Mouse (Mus musculus): ENCODE measurements around the gene Lhx6.

Gene Lhx6

DNA sequence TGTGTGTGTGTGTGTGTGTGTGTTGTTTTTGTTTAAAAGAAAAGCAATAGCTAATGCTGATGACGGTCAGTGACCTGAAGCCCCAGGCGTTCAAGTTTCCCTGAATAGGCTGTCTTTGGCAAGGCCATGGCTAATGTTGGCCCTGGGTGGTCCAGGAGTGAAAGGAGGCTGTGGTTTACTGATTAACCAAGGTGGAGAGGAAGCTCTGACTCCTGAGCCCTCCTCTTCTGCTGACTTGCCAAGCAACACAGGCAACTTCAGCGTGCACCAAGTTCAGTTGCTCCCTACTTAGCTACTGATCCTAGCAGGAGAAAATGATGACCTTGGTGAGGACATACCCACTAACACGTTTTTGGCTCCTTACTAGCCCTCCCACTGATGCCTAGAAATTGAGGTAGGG is 12.5 kb downstream of the Lhx6 start:
- DNase-seq: no peak

DNA sequence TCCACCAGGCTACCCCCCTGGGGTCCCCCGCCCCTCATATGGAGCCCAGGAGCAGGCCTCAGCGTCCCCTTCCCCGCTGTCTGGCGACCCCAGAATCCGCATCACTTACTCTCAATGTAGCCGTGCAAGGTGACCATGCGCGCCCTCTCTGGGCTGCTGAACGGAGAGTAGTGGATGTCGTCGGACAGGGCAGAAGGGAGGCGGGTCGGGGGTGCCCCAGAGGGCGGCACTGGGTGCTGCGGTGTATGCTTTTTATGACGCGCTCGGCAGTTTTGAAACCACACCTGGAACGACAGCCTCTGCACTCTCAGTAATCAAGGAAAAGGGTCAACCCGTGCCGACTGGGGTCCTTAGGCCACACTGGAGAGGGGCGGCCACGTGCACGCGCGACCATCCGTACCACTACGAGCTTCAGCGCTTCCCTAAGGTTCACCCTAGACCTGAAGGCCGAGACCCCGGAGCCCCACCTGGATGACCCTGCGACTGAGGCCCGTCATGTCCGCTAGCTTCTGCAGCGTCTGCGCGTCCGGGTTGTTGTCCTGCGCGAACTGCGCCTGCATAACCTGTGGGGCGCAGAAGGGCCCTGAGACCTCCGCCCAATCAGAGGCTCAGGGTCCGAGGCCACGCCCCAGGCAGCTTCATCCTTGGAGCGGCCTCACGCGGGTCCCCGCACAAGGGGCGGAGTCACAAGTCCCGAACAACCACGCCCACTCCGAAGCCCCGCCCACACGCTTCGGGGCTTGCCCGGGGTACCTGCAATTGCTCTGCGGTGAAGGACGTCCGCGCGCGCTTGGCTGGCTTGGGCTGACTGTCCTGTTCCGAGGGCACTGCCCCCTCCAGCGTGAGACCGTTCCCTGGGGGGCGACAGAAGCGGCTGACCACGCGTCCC is 14.1 kb downstream of the Lhx6 start:
- peak; percentile 64 to 72 for DNase-seq

DNA sequence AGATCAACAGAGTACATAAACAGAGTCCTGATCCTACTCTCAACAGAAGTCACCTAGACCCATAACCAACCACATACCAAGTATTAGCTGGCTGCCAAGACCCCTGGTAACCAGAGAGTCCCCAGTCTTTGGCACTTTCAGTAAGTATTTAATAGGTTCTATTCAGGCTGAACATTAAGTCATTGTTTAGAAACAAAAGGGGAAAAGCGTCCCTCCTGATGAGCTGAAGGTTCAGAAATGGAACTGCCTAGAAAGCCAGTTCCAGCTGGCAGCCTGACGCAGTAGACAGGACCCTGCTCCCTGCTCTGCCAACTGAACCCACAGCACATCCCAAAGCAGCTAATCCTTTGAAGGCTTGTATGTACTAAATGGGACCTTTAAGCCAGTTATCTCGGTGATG is 16.0 kb downstream of the Lhx6 start:
- DNase-seq: no peak

DNA sequence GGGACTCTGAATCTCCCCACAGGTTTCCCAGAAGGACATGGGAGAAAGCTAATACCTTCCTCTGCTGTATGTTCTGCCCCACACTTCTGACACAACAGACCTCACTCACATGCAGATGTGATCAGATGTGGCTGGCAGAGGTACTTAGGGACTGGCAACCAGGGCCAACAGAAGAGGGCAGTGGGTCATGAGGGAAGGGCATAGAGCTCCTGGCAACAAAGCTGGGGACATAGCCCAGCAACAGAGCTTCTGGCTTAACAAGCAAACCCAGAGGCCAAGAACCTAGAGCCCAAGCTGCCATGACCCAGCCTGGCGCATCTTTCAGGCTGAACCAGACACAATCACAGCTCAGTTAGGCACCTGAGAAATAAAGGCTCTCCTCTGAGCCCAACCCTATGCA is 20.2 kb downstream of the Lhx6 start:
- DNase-seq: no peak

DNA sequence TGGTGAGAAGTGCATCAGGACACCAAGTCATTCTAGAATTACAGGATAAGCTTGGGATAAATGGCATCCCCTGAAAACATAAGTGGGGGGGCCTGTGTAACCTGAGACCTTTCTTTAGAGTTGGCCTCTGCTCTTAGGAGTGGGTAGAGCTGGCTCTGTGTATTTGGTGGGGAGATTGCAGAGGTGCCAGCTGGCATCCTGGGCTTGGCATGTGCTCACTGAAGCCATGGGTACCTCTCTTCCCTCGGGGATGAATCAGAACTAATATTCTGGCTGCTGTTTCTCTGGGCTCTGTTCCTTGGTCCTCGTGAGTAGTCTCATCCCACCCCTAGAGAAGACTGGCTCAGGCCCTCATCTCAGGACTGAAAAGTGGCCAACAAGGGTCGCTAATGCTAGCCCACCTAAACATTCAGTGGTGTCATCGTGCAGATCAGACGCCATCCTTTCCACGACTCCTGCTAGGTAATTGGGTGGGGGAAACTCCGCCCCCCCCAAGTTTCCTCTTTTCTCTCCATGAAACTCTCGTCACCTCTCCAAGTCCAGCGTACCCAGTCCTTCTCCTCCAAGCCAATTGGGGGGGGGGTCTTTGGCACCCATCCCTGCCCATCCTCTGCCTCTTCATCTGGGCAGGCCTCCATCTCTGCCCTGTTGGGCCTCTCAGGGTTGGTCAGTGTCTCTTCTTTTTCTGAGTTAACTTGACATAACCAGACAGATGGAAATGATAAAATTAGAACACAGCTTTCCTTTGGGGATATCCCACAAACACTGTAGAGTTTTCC is 22.2 kb downstream of the Lhx6 start:
- DNase-seq: no peak

DNA sequence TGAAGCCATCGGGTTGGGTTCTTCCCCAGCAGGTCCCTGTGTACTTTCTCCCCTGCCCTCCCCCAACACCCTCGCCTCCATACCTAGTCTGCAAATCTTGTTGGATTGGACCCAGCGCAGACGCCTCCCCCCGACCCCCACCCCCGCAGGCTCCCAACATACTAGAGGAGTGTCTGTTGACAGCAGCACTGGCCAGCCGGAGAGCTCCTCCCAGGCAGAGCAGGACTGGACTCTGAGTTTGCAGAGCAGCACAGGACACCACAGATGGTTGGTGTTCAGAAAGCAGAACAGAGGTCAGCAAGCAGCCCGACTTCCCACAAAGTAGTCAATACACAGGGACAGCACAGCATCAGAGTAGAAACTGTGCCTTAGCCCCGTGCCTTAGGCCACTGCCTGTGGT is 23.8 kb downstream of the Lhx6 start:
- no peak for DNase-seq

DNA sequence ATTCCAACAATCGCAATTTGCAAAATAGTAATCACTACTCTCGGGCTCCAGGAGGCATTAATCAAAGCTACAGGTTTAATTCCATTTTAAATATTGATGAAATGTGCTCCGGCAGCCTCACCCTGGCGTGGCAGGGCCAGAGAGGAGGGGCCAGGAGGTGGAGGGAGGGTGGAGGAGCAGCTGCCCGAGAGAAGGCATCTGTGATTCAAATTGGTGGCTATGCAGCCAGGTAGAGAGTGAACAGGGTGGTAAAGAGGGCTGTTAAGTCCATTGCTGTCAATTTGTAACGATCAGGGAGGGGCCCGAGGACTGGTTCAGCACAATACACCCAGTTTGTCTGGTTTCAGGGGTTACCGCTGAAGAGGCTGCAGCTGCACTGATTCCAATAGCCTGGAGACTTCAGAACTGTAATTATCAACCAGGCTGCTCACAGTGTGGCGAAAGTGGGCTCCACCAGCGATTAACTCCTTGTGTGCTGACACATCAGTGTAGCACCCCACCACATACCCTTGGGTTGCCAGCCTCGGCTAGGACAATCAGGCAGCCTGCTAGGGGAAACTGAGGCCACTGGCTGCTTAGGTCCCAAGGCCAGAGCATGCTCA is 27.9 kb downstream of the Lhx6 start:
- no peak for DNase-seq

DNA sequence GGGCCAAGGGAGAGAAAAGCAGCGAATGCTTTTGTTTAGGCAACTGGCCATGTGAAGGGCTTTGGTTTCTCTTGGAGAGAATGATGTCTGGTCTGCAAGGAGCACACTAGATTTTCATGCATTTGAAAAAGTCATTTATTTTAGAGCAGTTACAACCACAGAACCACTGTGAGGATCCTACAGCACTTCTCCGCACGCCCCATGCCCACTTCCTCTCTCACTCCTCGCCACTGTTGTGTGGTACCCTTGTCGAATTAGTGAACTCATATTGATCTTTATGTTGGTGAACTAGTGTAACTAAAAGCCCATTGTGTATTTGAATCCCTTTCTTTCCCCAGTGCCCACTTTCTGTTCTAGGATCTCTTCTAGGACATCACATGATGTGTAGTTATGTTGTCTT is 30.0 kb downstream of the Lhx6 start:
- no peak for DNase-seq

DNA sequence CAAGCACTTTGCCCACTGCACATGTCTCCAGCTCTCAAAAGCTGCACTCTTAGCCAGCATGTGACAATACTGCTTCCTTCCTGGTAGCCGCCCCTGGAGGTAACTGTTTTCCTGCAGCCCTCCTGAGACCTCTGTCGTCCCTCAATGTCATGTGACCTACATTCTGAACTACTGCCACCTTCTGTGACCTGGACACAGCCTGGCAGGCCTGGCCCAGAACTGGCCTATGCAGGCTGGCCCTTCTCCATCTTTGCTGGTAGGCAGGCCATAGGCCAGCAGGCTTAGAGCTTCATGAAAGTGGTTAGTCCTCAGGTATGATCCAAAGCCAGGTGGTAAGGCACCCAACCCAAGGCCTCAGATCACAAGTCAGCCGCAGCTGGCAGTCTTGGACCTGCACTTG is 31.4 kb downstream of the Lhx6 start:
- no peak for DNase-seq

DNA sequence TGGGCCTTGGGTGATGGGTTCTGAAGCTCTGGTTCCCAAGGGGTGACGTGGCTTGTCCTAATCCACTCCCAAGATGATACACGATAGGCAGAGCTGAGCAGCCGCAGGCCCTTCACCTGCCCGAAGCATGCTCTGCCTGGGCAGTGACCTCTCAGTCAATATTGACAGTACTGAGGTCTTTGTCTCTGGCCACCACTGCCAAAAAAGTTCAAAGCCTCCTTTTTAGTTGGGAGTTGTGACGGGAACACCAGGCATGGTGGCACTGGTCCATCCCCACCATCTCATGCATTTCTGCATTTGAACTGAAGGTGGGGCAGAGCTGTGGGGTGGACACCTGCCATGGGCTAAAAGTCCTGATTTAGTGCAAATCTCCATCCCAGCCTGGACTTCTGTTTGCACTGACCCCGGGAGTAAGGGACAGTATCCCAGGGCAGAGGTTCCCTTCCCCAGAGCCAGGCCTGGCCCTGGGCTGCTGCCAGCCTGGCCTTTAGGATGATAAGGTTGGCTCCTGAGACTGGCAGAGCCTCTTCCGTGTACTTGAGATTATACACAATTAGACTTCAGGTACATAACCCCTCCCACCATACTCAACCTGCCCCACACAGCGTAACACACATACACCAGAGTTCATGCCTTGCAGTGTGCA is 33.4 kb downstream of the Lhx6 start:
- DNase-seq: no peak

DNA sequence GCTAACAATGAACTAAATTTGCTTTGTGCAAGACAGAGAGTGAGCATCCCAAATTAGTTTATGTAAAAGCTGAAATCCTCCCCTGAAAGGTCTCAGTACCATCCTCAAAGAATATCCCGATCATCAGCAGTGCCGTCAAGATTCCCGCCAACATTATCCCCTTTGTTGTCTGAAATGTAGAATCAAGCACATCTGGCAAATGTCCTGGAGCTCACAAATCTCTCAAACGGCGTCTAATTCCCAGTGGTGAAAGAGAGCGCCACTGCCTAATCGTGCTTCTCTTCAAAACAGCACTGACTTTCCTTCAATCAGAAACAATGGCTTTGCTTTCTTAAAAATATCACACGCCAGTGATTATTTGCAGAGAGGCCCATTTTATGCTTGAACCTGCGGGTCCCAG is 38.1 kb downstream of the Lhx6 start:
- DNase-seq: no peak

DNA sequence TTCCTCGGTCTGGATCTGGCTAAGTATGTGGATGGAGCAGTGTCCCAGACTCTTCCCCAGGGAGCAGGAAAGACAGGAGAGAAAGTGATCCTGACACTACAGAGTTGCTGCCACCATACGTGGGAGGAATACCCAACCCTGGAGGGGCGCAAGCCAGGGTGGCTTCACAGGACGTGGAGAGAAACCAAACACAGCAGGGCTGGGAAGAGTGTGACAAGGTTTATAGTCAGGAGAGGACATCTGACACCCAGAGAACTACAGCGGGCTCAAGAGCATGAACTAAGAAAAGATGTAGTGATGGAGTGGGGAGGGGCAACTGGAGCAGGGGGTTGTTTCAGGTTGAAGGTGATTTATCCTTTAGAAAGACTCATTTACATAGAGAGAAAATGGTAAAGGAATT is 43.8 kb downstream of the Lhx6 start:
- no peak for DNase-seq

DNA sequence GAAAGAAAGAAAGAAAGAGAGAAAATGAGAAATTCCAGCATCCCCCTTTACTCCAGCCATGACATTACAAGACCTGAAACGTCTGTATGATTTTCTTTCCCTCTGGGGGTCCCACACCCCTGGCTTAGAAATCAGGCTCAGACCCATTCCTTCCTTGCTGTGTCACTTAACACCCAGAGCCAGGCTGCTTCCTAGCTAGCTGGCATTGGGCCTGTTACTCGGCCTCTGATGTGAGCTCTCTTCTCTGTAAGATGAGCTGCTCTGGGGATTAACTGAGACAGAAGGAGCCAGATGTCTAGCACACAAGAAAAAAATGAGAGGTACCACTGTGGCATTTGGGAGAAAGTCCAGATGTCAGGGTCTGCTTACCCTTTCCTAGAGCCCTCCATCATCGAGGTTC is 49.0 kb downstream of the Lhx6 start:
- DNase-seq: no peak

DNA sequence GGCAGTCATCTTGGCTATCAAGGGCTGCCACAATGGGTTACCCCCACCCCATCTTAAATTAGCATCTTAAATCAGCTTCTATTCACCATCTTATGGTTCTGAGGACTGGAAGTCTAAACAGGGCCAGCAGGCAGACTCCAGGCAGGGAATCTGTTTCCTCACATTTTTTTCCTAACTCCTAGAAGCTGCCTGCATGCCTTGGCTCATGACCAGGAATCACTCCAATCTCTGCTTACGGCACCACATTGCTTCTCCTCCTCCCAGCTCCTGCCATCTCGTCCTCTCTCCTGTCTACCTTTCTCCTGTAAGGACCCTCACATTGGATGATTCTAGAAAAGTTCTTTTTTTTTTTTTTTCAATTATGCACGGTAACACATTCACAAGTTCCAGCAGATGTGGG is 52.0 kb downstream of the Lhx6 start:
- no peak for DNase-seq

DNA sequence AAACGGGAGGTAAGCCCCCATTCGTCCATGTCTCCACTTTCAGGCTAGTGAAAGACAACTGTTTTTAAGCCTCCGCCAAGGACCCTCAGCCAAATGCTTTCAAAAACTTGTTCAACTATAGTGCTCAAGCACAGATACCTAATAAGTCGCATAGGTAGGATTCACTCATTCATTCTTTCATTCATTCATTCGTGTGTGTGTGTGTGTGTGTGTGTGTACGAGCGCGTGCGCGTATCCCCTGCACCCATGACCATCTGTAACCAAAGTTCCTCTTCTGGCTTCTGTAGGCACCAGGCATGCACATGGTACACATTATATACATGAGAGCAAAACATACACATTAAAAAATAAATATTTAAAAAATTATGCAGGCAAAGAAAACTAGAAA is 55.6 kb downstream of the Lhx6 start:
- DNase-seq: no peak

DNA sequence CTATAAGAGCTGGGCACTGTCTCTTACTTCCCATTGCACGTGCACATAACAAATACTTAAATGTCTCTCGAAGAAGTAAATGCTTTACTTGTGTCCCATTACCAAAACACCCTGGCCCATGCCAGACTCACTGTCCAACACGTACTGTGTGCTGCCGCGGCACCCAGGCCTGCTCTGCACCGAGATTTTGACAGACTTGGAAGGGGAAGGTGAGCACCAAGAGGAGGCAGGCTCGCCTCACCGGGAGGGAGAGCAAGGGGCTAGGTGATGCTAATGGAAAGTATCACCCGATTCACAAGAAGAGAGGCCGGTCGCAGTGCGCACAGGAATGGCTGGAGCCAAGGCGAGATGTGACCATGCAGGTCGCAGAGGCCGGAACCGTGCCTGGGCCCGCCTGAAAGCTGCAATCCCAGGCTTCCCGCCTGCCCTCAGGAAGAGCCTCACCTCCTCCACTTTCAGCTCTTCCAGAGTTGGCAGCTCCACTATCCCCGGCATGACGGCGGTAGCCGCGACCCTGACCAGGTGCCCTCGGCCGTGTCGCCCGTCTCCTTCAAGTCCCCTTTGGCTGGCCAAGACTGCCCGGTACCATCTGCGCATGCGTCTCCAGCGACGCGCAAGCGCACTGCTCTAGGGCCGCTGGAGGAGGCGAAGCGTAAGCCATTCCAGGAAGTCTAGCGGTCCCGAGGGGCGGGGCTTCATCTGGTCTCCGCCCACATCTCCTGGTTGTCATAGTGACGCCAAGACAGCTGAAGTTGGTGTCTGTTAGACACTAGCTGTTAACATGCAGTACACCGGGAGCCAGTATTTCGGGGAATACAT is 56.3 kb downstream of the Lhx6 start, which contains the start of the genes Ndufa8 and Morn5:
Ndufa8 (minus strand) TSS at position 659 of the 819 bp plus-strand sequence.
Morn5 (plus strand) TSS at position 711 of the 819 bp plus-strand sequence.
- DNase-seq: peak; percentile 98

DNA sequence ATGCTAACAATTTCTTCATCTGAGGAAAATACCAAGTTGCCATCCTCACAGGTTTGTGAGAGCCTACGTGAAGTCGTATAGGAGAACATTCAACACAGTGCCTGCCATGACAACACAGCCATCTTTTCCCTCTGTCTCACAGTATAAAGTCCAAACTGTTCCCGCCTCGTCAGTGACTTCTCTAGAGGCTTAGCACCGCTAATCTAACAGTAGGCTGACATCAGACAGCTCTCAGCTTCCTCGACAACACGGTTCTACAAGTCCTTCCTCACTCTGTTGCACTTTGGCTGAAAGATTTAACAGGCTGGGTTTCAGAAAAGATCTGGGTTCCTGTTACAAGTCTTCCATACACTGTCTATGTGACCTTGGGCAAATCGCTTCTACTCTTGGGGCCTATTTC is 57.0 kb downstream of the Lhx6 start:
- no peak for DNase-seq

DNA sequence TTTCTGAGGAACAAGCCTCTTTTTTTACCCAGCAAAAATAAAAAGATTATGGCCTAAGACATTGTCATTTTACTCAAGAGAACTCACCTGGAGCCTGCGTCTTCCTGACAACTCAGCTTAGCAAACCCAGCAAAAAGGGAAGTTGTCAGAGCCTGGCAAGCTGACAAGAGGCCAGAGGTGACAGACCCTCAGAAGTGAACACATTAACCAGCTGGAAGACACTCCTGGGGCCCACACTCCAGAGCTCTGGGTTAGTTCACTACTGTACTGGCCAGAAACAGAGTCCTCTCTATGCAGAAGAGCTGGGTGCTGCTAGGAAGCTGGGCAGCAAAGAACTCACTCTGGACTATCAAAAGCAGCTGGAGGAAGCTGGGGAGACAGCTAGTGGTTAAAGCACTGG is 64.3 kb downstream of the Lhx6 start:
- DNase-seq: no peak

DNA sequence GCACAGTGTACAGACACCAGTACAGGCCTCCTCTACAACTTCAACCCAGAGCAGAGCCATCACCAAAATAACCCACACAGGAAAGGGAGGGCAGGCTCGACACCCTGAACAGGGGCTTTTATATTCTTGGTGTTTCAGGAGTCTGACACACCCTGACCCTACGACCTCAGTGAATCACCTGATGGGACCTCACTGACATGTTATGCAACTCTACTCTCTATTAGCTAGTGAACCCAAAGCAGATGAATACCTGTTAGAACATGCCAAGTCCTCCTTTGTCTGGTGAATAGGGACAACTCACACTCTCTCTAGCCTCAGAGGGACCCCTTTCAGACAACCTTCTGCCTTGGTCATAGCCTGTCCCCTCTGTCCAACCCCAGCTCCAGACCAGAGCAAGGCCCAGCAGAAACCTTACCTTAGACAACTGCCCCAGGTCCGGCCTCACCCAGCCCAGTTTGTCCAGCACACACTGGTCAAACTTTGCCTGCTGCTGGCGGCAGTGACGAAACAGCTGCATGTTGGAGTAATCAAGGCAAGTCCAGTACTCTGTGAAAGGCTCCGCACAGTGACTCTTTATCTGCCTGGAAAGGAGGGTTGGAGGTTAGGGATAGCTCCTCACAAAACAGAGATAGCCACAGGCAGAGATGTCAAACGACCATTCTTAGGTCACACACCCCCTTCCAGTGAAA is 65.8 kb downstream of the Lhx6 start:
- DNase-seq: no peak

DNA sequence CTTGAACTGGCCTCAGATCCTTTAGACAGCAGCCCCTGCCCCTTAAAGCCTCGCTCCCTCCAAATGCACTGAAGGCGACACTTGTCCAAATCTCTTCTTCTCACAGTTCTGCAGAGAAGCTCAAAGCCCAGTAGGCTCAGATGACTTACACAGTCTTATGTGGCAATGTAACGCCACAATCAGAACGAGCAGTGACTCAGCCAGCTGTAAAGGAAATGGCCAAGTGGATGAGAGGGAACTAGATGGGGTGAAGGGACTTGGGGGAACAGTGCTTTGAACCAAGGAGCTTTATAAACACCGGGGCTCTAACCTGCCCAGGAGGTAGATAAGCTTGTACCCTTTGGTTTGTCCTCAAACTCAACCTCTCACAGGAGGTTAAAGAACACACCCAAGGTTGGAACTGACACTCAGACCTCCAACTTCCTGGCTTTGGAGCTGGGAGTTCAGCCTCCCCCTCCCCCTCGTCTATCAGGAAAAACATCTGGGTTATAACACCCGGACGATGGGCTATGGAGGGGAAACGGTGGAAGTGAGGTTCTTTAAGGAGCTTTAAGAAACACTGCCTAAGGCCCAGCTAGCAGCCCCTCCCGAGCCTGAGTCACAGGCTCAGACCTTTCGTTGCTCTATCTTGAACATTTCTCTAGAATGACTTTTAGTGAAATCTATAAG is 69.7 kb downstream of the Lhx6 start:
- DNase-seq: no peak

DNA sequence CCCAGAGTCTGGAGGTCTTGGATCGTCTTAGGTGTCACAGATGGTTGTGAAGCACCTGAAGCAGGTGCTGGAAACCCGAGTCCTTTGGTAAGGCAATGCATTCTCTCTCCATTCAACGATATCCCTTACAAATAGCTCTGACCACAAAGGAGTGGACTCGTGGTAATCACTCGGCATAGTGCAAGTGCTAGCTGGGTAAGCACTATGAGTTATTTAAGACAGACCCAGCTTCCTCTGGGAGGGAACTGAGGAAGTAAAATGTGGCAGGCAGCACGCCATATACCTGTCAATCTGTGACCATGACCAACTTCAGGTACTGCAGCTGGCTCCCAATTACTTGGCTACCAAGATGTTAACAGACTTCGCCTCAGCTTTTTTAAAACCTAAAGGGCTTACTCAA is 70.3 kb downstream of the Lhx6 start:
- DNase-seq: no peak
